Mouse (Mus musculus): ENCODE measurements around the gene Slc28a3. TPM values are rescaled to one million over a fixed set of nuclear protein-coding genes. Genes with fewer than 3 reads are reported as not detected.

The Slc28a3 gene
- under 1 TPM; 0.13 to 0.20 TPM for total RNA-seq (2021)
- long read RNA-seq, result 0 reads

DNA sequence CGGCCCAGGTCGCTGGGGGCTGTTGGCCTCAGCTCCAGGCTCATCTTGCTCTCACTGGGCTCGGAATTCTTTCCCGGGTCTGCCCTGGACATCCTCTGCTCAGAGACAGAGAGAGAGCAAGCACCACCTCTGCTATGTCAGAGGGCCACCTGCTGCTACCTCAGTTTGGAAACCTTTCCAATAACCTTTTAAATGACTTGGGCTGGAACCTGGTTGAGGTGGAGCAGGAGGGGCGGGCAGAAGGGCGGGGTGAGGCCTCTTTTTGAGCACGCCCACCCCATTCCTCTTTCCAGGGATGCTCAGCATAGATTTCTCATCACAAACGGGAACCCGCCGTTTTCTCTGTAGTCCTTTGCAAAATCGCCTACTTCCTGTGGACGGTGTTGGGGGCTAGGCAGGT lies at the start of gene Slc28a3:
TSS of gene Slc28a3 (minus strand) at position 162 of the 400 bp plus-strand sequence.
- DNase-seq (ENCODE audit: low spot score in 2 of 2), result no peak

- no peak for DNase-seq (ENCODE audit: low spot score in 2 of 2)
These were observed 47.3 kb upstream of the Slc28a3 start for GRCm38 (mm10) chr13:58657987-58658386.

GRCm38 (mm10) chr13:58656885-58657284 lies 46.2 kb upstream of the Slc28a3 start:
- no peak for DNase-seq (ENCODE audit: low spot score in 2 of 2)

GRCm38 (mm10) chr13:58655552-58655951 lies 44.9 kb upstream of the Slc28a3 start:
- DNase-seq (ENCODE audit: low spot score in 2 of 2), result no peak

DNA sequence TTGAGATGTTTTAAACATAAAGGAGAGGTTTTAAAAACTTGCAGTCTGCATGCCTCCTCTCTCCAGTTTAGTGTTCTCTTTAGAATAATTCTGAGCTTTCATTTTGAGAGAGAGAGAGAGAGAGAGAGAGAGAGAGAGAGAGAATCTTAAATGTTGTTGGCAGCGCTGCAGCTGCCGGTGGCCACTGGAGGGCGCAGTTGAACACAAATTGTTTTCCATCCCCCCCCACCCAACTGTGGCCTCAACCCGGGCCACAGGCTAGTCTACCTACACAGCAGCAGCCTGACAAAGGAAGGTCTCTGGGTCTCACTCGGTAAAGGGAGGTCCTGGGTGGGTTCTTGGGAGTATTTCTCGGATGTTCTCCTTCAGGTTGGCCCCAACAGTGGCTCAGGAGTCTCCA lies 29.7 kb upstream of the Slc28a3 start:
- peak; percentile 9 to 61 for DNase-seq (ENCODE audit: low spot score in 2 of 2)

- DNase-seq (ENCODE audit: low spot score in 2 of 2), result peak; percentile 68 to 89
These were observed 28.3 kb upstream of the Slc28a3 start for GRCm38 (mm10) chr13:58638950-58639349.

DNA sequence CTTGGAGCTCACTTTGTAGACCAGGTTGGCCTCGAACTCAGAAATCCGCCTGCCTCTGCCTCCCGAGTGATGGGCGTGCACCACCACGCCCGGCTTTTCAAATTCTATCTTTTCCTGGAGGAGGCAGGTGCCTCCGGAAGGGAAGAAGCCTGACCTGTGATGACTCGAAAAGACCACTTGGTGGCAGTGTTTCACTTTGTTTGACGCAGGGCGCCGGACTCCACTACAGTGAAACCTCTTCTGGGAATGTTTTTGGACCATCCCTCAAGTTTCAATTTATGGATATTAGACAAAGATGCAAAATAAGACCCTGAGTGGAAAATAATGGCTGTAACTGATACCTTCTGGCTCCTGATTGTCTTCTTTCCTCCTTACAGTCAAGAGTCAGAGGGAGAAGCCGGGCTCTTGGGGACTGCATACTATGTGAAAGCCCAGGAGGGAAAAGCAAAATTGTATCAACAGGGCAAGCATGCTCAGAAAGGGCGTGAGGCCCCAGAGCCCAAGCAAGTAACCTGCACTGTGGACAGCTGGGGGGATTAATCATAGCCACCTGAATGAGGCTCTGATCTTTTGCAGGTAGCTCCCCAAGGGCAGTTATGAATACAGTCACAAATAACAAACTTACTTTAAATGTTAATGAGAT lies 26.8 kb upstream of the Slc28a3 start:
- DNase-seq (ENCODE audit: low spot score in 2 of 2), result peak; percentile 45 to 81

- no peak for DNase-seq (ENCODE audit: low spot score in 2 of 2)
These were observed 23.2 kb upstream of the Slc28a3 start for GRCm38 (mm10) chr13:58633887-58634286.

- no peak for DNase-seq (ENCODE audit: low spot score in 2 of 2)
These were observed 20.1 kb upstream of the Slc28a3 start for GRCm38 (mm10) chr13:58630756-58631155.

GRCm38 (mm10) chr13:58629365-58630050 lies 18.8 kb upstream of the Slc28a3 start:
- no peak for DNase-seq (ENCODE audit: low spot score in 2 of 2)

- no peak for DNase-seq (ENCODE audit: low spot score in 2 of 2)
These were observed 12.0 kb upstream of the Slc28a3 start for GRCm38 (mm10) chr13:58622647-58623046.

DNA sequence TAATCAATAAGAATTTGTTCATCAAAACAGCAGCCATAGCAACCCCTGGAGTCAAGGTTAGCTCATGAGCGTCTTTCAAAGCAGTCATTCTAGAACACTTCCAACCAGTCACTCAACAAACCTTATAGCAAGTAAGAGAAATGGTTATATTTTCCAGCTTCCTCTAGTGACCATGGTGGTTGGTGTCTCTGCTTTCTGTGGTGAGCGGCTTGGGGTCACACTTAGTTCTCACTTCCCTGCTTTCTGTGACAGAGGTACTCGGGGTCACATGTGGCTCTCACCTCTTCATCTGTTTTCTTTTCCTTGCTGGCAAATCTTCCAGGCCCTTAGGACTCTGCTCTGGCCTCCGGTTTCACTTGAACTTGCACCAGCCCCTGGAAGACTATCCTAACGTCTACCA lies 8.6 kb upstream of the Slc28a3 start:
- DNase-seq (ENCODE audit: low spot score in 2 of 2), result no peak

- no peak for DNase-seq (ENCODE audit: low spot score in 2 of 2)
These were observed 618 bp downstream of the Slc28a3 start for GRCm38 (mm10) chr13:58610059-58610458.

DNA sequence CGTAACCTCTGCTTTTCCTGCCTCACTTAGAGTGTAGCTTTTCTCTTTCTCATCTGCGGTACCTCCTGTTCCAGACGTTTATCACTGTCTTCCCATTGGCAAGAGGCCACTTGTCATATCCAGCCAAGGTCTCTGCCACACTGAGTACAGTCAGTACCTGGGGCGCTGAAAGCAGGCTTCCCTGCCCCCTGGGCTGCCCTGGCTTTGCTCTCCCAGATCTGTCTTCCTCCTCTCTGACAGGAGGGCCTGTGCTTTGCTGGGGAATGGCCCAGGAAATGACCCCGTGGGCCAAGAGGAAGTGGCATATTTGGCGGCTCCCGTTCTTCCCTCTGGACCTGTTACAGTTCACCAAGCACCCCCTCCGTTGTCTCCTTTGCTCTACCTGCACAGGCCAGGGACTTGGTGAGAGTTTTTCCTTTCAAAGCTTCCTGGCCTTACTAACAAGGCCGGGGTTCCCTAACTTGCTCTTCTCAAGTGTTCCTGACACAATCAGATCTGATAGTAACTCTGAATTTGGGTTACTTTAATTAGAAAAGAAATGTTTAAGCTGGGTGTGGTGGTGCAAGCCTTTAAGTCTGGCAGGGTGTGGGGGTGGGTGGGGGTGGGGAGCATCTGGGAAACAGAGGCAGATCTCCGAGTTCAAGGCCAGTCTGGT lies 9.3 kb downstream of the Slc28a3 start:
- DNase-seq (ENCODE audit: low spot score in 2 of 2), result no peak

DNA sequence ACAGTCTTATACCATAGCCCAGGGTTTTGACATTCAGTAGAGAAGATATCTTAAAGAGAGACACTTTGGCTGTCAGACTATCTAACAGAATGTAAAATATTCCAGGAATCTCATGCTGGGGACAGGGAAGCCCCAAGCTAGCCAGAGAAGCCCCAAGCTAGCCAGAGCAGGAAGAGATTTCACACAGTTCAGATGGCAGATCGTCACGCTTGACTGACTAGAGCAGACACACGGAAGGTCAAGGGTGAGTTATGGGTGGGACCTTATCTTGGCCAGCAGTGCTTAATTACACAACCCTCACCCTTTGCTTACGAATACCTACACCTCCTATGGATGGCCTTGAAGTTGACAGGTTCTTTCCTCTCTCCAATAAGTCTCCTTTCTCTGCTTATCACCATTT lies 12.1 kb downstream of the Slc28a3 start:
- DNase-seq (ENCODE audit: low spot score in 2 of 2), result no peak

DNA sequence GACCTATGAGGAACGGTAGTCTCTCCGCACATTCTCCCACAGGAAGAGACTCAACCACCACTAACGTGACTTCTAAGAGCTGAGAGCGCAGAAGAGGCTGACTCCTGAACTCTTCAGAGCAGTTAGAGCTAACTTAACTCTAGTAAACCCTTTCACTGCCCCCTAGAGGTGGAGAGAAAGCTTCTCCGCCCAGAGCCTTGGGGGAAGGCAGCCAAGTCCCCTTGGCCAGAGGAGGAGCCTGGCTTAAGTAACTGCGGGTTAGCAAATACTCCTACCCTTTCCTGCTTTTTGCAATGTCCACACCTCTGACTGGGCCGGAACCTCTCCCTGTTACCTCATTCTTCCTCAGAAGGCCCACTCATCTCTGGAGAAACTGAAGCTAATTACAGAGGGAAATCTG lies 17.5 kb downstream of the Slc28a3 start:
- peak in 1 of 2 experiments; percentile 38 for DNase-seq (ENCODE audit: low spot score in 2 of 2)

GRCm38 (mm10) chr13:58591912-58592311 lies 18.8 kb downstream of the Slc28a3 start:
- DNase-seq (ENCODE audit: low spot score in 2 of 2), result no peak

DNA sequence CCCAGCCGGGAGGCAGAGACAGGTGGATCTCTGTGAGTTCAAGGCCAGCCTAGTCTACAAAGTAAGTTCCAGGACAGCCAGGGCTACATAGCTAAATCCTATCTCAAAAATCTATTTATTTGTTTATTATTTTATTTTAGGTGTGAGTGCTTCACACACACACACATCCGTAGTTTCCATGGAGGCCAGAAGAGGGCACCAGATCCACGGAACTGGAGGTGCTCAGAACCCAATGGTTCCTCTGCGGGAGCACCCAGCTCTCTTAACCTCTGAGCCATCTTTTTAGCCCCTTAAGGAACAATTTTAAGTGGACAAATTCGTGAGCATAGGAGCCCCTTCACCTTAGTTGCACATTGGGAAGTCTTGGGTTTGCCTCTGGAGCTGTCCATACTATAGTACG lies 20.0 kb downstream of the Slc28a3 start:
- DNase-seq (ENCODE audit: low spot score in 2 of 2), result peak in 1 of 2 experiments; percentile 62

DNA sequence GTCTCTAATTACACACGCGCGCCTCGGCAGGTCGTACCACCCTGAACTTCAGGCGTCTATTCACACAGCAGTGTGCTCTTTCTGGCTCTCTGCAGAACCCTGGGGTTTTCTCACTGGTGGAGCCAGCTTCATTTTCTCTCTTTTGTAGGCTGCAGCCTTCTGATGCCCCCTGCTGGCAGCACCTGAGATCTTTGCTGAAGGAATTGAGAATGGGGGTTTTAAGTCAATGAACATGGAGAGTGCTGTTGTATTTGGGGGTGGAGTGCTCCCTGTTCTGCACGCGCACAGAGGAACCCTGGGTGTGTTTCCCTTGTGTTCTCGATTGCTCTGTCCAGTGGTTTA lies 21.2 kb downstream of the Slc28a3 start:
- peak; percentile 78 to 91 for DNase-seq (ENCODE audit: low spot score in 2 of 2)

GRCm38 (mm10) chr13:58588655-58589516 lies 21.8 kb downstream of the Slc28a3 start:
- DNase-seq (ENCODE audit: low spot score in 2 of 2), result peak; percentile 28 to 48

DNA sequence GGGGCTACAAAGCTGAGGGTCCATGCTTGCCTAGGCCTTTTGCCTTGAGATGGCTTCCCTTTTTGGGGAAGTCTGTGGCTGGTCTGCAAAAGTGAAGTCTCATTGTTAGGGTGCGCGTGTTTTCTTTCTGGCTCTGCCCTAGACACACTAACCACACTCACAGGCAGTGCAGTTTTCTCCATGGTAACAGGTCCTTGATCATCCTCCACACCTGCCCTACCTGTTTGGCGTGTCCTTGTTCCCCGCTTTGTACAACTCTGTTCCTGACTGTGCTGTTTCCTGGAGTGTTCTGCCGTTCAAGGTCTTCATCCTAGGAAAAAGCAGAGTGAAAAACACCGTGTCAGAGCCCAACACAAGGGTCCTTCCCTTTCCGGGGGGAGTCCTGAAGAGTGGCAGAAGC lies 22.7 kb downstream of the Slc28a3 start:
- DNase-seq (ENCODE audit: low spot score in 2 of 2), result no peak

DNA sequence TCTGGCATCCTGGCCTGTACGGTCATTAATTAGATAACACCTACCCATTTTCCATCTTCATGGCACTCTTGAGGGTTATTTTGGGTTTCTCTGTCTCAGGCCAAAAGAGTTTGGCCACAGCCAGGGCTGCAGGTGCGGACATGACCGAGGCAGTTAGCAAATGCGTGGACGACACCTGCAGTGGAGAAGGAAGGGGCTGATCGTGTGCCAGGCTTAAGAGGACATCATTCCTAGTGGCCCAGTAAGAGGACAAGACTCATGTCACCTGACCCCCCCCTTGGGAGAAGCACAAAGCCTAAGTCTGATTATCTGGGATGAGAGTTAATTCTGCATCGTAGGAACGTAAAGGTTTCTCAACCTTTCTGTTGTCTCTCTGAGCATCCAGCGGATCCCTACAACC lies 44.5 kb downstream of the Slc28a3 start:
- no peak for DNase-seq (ENCODE audit: low spot score in 2 of 2)
